Mouse (Mus musculus): Measurements from ENCODE around the gene Vgll4.
"Not testable (repeated sequence)": the region's sequence is repeated elsewhere in the genome, so short reads cannot be mapped to it uniquely, and the experiment has no call there.

Vgll4 gene

DNA sequence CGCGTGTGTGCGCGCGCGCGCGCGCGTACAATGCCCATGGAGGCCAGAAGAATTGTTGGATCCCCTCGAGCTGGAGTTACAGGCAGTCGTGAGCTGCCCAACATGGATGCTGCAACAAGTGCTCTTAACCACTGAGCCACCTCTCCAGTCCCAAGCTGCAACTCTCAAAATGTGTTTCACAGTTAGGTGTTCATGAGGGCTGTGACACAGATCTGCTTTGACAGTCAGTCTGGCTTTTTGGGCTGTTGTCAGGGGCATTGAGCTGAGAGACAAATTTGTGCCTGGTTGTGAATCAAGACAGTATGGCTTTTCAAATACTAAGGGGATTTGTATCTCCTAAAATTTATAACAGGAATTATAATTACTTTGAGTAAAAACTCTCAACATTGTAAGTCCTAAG lies 78.5 kb downstream of the Vgll4 start:
- DNase-seq: no peak

- DNase-seq: no peak
Observed at GRCm38 (mm10) chr6:114890411-114891115, 79.2 kb downstream of the Vgll4 start.

DNA sequence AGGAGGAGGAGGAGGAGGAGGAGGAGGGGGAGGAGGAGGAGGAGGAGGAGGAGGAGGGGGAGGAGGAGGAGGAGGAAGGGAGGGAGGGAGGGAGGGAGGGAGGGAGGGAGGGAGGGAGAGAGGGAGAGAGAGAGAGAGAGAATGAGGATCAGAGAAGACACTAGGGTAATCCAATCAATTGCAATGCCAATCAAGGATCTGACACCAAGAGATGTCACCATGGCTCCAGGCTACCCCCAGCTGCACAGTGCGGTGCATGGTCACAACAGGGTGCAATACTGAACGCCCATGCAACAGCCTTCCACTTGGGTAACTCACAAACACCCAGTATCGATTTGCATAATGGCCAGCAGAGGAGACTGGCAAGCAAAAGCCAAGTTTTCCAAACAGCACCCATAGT lies 79.8 kb downstream of the Vgll4 start:
- not testable (repeated sequence) for DNase-seq

GRCm38 (mm10) chr6:114888922-114889321 lies 80.9 kb downstream of the Vgll4 start:
- peak; percentile 90 for DNase-seq

GRCm38 (mm10) chr6:114886504-114887361 lies 83.1 kb downstream of the Vgll4 start:
- DNase-seq: no peak

- DNase-seq: no peak
Observed at GRCm38 (mm10) chr6:114886012-114886411, 83.8 kb downstream of the Vgll4 start.

DNA sequence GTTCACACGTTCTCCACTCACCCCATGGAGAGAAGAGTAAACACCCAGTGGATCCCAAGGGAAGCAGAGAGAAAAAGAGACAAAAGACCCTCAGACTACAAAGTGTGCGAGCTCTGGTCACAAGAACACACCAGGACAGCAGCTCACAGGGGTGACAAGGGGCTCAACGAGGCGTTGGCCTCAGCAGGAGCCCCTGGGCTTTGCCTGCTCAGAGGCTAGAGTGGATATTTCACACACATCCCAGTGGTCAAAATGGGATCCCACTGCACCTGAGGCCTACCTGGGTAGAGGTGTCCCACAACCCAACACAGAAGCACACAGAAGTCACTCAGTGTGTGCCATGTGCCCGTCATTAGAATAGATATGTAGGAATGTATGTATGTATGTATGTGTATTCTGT lies 84.7 kb downstream of the Vgll4 start:
- DNase-seq: no peak

GRCm38 (mm10) chr6:114883261-114883740 lies 86.5 kb downstream of the Vgll4 start:
- DNase-seq: peak; percentile 95

GRCm38 (mm10) chr6:114882675-114883074 lies 87.1 kb downstream of the Vgll4 start:
- peak; percentile 45 for DNase-seq

GRCm38 (mm10) chr6:114882212-114882611 lies 87.6 kb downstream of the Vgll4 start:
- no peak for DNase-seq

DNA sequence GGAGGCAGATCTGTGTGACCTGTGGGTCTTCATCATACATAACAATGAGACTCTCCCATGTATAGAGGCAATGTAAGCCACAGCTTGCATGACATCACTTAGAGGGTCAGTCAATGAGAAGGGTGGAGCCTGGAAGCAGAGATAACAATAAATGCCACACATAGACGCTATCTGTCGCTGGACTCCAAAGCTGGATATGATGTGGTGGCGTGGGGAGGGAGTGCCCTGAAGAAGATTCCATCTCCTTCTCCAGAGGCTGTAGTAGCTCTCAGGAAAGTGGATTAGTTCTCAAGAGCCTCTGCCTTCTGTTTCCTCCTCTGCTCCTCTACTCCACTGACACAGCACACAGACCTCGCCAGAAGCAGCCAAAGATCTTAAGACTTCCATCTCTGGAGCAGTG lies 89.0 kb downstream of the Vgll4 start:
- DNase-seq: no peak

GRCm38 (mm10) chr6:114878841-114879520 lies 90.8 kb downstream of the Vgll4 start:
- no peak for DNase-seq

DNA sequence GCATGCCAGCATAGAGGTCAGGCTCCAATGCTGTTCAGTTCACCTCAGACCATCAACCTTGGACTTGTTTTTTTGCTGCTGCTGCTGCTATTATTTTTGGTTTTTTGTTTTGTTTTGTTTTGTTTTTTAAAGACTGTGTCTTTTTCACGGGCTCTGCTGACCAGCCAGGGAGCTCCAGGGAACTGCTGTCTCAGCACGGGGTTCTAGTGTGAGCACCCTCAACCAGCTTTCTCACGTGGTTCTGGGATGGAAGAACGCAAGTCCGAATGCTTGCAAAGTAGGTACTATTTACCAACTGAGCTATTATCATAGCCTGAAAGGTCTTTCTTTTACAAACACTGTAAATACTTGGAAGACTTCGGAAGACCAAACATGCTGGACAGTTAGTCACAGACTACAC lies 93.2 kb downstream of the Vgll4 start:
- DNase-seq: no peak

- DNase-seq: no peak
Observed at GRCm38 (mm10) chr6:114876033-114876432, 93.8 kb downstream of the Vgll4 start.

DNA sequence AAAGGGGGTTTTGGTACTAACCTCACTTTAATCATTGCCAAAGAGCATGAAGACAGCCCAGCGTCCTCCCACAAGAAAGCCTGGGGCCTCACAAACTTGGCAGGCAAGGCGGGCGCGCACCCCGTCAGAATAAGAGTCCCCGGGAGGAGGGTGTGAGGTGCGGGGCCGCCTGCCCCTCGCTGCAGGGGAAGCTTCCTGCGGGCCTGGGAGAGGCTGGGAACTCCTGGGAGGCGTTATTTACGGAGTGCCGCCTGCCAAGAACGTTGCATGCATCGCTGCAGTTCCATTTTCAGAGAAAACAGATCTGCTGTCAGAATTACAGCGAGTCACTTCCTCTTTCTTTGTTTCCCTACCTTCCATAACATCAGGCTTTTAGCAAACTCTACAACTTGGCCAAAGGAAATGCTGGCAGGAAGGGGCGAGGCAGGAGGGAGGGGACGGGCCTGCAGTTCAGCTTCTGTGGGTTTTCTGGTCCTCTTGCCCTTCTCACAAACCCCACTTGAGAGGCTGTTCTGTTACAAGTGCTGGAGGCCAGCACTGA lies 94.7 kb downstream of the Vgll4 start:
- DNase-seq: peak; percentile 95

DNA sequence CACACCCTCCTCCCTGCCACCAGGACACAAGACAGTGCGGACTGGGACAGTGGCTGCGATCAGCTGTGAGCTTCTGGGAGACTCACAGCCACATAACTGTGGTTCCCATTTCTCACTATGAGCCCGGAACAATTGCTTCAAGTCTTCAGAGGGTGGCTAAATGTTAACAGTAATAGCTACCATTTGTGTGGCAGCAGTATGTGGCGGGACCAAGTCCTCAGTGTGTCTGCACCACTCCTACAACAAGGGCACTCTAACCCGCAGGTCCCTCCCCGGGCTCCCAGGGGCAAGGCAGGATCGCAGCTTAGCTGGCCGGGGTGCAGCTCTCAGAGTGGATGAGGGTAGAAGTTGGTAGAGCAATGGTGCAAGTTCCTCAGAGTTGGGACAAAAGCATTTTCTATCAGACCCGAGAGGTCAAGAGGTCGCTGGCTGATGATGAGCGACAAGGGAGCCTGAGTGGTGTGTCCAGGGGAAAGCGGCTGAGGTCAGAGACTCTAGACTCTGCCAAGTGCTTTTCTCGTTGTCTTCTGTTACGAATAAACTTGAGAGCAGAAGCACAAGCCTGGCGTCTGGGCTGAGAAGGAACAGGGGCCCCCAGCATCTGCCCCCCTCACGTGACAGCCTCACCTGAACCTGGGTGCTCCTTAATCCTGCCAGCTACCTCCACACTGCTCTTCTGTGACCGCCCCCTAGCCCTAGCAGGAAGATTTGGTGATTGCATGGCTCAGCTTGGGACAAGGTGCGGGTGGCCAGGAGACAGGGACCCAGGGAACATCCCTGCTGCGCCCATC lies 95.5 kb downstream of the Vgll4 start:
- DNase-seq: peak; percentile 74

GRCm38 (mm10) chr6:114873808-114874137 lies 96.0 kb downstream of the Vgll4 start:
- DNase-seq: no peak

- DNase-seq: no peak
Observed at GRCm38 (mm10) chr6:114871010-114871660, 98.7 kb downstream of the Vgll4 start.

GRCm38 (mm10) chr6:114869501-114870076 lies 100.2 kb downstream of the Vgll4 start:
- DNase-seq: no peak

DNA sequence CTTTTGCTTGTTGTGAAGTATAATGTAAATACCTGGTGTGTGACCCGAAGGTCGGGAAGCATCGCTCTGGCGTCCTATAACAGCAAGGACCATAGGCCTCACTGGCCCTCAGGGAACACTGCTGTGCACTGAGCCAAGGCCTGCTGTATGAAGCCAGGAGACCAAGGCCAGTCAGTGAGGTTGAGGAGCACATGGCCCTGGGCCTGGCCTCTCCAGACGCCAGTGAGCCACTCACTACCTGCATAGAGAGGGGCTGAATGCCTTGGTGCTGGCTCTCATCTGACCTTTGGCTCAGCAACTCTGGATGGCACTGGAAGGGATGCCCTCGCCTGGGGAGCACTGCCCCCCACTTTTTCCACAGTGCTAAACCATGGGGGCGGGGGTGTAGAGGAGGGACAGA lies 101.1 kb downstream of the Vgll4 start:
- no peak for DNase-seq

DNA sequence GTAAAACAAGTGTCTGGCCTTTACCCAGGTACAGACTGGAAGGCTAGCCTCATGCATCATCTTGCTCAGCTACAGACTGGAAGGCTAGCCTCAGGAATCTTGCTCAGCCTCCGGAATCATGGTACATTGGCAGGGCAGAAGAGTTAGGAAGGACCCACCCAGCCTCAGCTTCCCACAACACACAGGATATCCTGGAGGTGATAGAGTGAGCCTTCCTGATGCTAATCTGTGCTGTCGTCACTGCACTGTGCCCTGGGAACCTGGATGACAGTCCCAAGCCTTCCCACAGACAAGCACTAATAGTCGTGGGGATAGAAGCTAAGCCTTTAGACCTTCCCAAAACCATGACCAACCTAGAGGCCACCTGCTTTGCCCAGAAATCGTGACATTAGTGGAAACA lies 103.2 kb downstream of the Vgll4 start:
- DNase-seq: no peak

DNA sequence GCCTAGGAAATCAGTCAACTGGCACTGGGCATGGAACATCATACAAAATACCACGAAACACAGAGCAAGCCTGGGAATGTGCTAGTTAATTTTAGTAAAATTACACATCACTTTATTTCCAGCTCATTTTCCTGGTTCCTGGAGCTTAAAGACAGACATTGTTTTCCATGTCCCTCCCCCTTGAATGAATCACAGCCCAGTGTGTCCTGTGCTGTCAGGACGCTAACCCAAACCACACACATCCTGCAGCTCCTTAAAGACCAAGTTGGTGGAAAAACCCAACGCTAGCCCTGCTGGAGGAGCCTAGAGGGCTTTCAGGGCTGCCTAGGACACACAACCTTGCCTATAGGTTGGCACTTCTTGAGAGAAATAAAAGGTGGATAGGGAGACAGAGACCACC lies 103.7 kb downstream of the Vgll4 start:
- no peak for DNase-seq

All from embryo, embryonic 11 days (tissue).